Mouse (Mus musculus): ENCODE data around the gene Fto. TPM values are rescaled to one million over a fixed set of nuclear protein-coding genes. Genes with fewer than 3 reads are reported as not detected.
A peak's percentile ranks its signal among the peaks of the same experiment; 100 is the strongest.

Gene Fto
- polyA plus RNA-seq, 1 experiment from 2014 or later, result 89.0 TPM

- peak overlapping the region; percentile 66; the same call in 1 of the 2 replicates for H3K27ac ChIP-seq (ENCODE audit: low read length)
- H3K4me2 ChIP-seq (replicated peaks; ENCODE audit: low read depth, low read length), result no peak overlapping the region
- H3K9me3 ChIP-seq (ENCODE audit: low read length), result no peaks in the 10 kb centered on the region
- ATAC-seq (ENCODE audit: low FRiP score, low TSS enrichment), result peak; percentile 10; the same call in 1 of the 2 replicates
- peaks cover 39% of the 10 kb centered on the region for H3K4me1 ChIP-seq (ENCODE audit: insufficient read depth, low read length)
- 18% methylated on average over 7 of the region's 7 CpGs for whole genome bisulfite sequencing
- H3K4me3 ChIP-seq (ENCODE audit: low read length), result no peak overlapping the region
- H3K36me3 ChIP-seq (ENCODE audit: insufficient read depth, low read length), result no peaks in the 10 kb centered on the region
- no peaks in the 10 kb centered on the region for H3K27me3 ChIP-seq (ENCODE audit: insufficient read depth, low read length)
- no peak overlapping the region; the same call in 1 of the 2 replicates for H3K9ac ChIP-seq (replicated peaks; ENCODE audit: low read length)
Measured at GRCm38 (mm10) chr8:91516422-91516821, 203.1 kb downstream of the Fto start.

GRCm38 (mm10) chr8:91518085-91518484, 204.8 kb downstream of the Fto start:
- Histone ChIP-seq H3K27me3 (ENCODE audit: insufficient read depth, low read length) (no peaks in the 10 kb centered on the region), H3K27ac (ENCODE audit: low read length) (peak overlapping the region; percentile 32; the same call in 1 of the 2 replicates), H3K9me3 (ENCODE audit: low read length) (no peaks in the 10 kb centered on the region), H3K9ac (replicated peaks; ENCODE audit: low read length) (no peak overlapping the region), H3K4me1 (ENCODE audit: insufficient read depth, low read length) (peaks cover 52% of the 10 kb centered on the region), H3K4me3 (ENCODE audit: low read length) (no peak overlapping the region), H3K36me3 (ENCODE audit: insufficient read depth, low read length) (no peaks in the 10 kb centered on the region), H3K4me2 (replicated peaks; ENCODE audit: low read depth, low read length) (no peak overlapping the region)
- 34% methylated on average over 6 of the region's 6 CpGs for WGBS
- ATAC-seq (ENCODE audit: low FRiP score, low TSS enrichment), result no peak

DNA sequence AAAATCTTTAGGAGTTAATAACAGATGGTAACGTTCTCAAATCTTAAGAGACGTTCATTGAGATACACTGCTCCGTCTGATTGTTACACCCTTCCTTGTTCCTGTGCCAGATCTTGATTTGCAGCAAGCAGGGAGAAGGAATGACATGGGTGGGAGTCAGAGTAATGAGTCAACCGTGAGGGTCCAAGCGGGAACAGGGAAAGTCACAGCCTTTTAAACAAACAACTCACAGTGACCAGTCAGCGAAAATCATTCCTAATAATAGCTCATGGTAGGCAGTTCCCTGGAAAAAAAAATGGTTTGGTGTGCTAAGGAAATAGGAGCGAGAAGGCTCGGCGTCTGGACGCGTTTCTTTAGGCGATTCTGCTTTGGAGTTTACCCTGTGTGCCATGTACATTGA, 208.9 kb downstream of the Fto start:
- Histone ChIP-seq H3K27ac (ENCODE audit: low read length) (no peak overlapping the region), H3K4me2 (replicated peaks; ENCODE audit: low read depth, low read length) (no peak overlapping the region), H3K9ac (replicated peaks; ENCODE audit: low read length) (0 out of 2 replicates have a peak overlapping the region, but pooled peaks have one; percentile 20), H3K36me3 (ENCODE audit: insufficient read depth, low read length) (no peaks in the 10 kb centered on the region), H3K27me3 (ENCODE audit: insufficient read depth, low read length) (no peaks in the 10 kb centered on the region), H3K4me1 (ENCODE audit: insufficient read depth, low read length) (peaks cover 63% of the 10 kb centered on the region), H3K4me3 (ENCODE audit: low read length) (no peak overlapping the region), H3K9me3 (ENCODE audit: low read length) (no peaks in the 10 kb centered on the region)
- ATAC-seq (ENCODE audit: low FRiP score, low TSS enrichment), result peak; percentile 17; the same call in 1 of the 2 replicates
- WGBS, result 36% methylated on average over 12 of the region's 12 CpGs

DNA sequence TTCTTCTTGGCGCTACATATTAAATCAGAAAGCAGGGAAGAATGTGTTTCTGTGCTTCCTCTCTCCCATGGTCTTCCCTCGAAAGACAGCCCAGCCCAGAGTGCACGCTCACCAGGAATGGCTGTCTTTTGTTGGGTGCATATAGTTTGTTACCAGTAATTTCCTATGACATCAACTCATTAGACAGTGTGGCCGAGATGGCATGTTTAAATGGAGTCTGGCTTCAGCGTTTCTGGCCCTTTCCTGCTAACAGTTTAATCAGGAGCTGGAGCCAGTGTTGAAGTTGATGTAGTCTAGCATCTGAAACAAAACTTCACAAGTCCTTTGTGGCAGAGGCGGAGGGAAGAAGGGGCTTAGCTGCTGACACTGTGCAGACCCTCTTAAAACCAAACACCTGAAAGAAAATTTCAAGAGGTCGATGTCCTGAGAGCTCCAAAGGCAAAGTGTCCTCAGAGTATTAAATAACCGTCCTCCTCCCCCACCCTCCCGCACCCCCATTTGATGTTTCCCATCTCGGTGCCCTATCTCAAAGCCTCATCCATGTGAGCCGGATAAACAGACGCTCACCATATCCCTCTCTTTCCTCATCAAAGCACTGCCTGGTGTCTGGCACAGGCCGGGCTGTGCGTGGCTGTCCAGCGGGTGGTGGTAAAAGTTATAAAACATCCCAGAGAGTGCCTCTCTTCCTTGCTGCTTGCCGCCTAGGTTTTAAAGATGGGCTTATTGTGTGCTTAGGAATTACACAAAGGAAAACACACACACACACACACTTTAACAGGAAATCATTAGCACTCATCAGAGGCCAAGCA, 210.9 kb downstream of the Fto start:
- no peaks in the 10 kb centered on the region for H3K36me3 ChIP-seq (ENCODE audit: insufficient read depth, low read length)
- H3K4me3 ChIP-seq (ENCODE audit: low read length), result no peak overlapping the region
- ATAC-seq (ENCODE audit: low FRiP score, low TSS enrichment), result no peak
- no peak overlapping the region for H3K4me2 ChIP-seq (replicated peaks; ENCODE audit: low read depth, low read length)
- H3K9ac ChIP-seq (replicated peaks; ENCODE audit: low read length), result no peak overlapping the region
- H3K4me1 ChIP-seq (ENCODE audit: insufficient read depth, low read length), result peaks cover 46% of the 10 kb centered on the region
- H3K27ac ChIP-seq (ENCODE audit: low read length), result no peak overlapping the region
- H3K27me3 ChIP-seq (ENCODE audit: insufficient read depth, low read length), result no peaks in the 10 kb centered on the region
- H3K9me3 ChIP-seq (ENCODE audit: low read length), result no peaks in the 10 kb centered on the region
- 53% methylated on average over 16 of the region's 16 CpGs for WGBS

DNA sequence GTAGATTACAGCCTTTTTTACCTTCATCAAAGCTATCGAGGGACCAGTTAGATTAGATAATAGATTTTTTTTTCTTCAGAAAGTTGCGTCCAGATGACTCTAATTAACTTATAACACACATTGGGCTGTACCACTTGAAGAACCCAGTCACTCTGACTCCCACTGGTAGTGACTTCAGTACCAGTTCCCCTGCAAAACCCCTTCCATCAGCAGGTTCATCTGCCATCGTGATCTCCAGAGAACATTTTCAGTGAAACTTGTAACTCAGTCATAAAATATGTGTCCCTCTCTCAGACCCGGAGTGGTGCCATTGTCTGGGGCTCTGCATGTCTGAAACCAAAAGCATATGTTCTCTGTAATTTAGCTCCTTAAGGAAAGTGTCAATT, 211.5 kb downstream of the Fto start:
- Histone ChIP-seq H3K27ac (ENCODE audit: low read length) (no peak overlapping the region), H3K9ac (replicated peaks; ENCODE audit: low read length) (no peak overlapping the region), H3K4me1 (ENCODE audit: insufficient read depth, low read length) (peaks cover 46% of the 10 kb centered on the region), H3K9me3 (ENCODE audit: low read length) (no peaks in the 10 kb centered on the region), H3K27me3 (ENCODE audit: insufficient read depth, low read length) (no peaks in the 10 kb centered on the region), H3K4me2 (replicated peaks; ENCODE audit: low read depth, low read length) (no peak overlapping the region), H3K36me3 (ENCODE audit: insufficient read depth, low read length) (no peaks in the 10 kb centered on the region), H3K4me3 (ENCODE audit: low read length) (no peak overlapping the region)
- 34% methylated on average over 4 of the region's 4 CpGs for WGBS
- ATAC-seq (ENCODE audit: low FRiP score, low TSS enrichment), result no peak

DNA sequence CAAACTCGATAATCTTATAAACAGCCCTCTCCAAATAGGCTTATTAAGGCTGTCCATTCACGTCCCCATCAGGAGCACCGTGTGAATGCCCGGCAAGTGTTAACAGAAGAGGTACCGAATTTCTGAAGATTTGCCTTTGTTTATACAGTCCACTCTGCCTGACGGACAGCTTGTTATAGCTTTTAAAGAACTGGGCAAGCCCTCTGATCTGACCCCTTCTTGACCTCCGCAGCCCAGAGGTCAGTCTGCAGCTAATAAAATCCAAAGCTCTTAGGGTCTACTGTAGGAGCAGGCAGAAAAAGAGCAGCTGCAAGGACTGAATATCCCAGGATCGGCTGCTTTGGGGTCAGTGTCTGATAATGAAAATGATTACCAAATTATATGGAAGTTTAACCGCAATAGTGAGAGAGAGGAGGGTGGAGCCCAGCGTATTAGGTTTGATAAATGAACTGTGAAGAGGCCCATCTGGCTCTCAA, 212.1 kb downstream of the Fto start:
- Histone ChIP-seq H3K4me3 (ENCODE audit: low read length) (no peak overlapping the region), H3K4me1 (ENCODE audit: insufficient read depth, low read length) (peaks cover 46% of the 10 kb centered on the region), H3K36me3 (ENCODE audit: insufficient read depth, low read length) (no peaks in the 10 kb centered on the region), H3K9me3 (ENCODE audit: low read length) (no peaks in the 10 kb centered on the region), H3K9ac (replicated peaks; ENCODE audit: low read length) (no peak overlapping the region), H3K27me3 (ENCODE audit: insufficient read depth, low read length) (no peaks in the 10 kb centered on the region), H3K4me2 (replicated peaks; ENCODE audit: low read depth, low read length) (no peak overlapping the region), H3K27ac (ENCODE audit: low read length) (no peak overlapping the region)
- 17% methylated on average over 10 of the region's 10 CpGs for WGBS
- ATAC-seq (ENCODE audit: low FRiP score, low TSS enrichment), result 0 out of 2 replicates have a peak, but pooled peaks have one; percentile 20

GRCm38 (mm10) chr8:91528967-91529366, 215.6 kb downstream of the Fto start:
- H3K4me3 ChIP-seq (ENCODE audit: low read length), result no peak overlapping the region
- H3K9me3 ChIP-seq (ENCODE audit: low read length), result no peaks in the 10 kb centered on the region
- no peak for ATAC-seq (ENCODE audit: low FRiP score, low TSS enrichment)
- no peak overlapping the region for H3K4me2 ChIP-seq (replicated peaks; ENCODE audit: low read depth, low read length)
- no peaks in the 10 kb centered on the region for H3K27me3 ChIP-seq (ENCODE audit: insufficient read depth, low read length)
- H3K36me3 ChIP-seq (ENCODE audit: insufficient read depth, low read length), result no peaks in the 10 kb centered on the region
- H3K4me1 ChIP-seq (ENCODE audit: insufficient read depth, low read length), result peaks cover 39% of the 10 kb centered on the region
- no peak overlapping the region for H3K27ac ChIP-seq (ENCODE audit: low read length)
- H3K9ac ChIP-seq (replicated peaks; ENCODE audit: low read length), result no peak overlapping the region
- WGBS, result 38% methylated on average over 2 of the region's 2 CpGs

DNA sequence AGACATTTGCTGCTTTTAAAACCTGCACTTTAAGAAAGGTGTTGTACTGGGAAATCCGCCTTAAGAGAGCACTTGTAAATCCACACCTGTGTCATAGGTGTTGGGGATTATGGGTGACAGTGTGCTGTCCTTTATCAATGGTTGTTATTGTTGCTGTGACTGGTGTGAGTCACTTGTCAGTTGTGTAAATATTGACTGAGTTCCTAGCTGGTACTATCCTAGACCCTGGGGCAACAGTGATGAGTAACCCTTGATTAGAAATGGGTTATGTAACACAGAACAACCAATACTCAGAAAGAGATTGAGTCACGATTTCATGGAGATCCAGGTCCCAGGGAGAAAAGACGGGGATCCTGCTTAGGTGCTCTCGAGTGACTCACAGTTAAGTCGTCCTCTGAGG, 216.4 kb downstream of the Fto start:
- H3K9me3 ChIP-seq (ENCODE audit: low read length), result no peaks in the 10 kb centered on the region
- H3K4me1 ChIP-seq (ENCODE audit: insufficient read depth, low read length), result peaks cover 33% of the 10 kb centered on the region
- H3K4me3 ChIP-seq (ENCODE audit: low read length), result no peak overlapping the region
- H3K4me2 ChIP-seq (replicated peaks; ENCODE audit: low read depth, low read length), result no peak overlapping the region
- 91% methylated on average over 5 of the region's 5 CpGs for WGBS
- H3K27ac ChIP-seq (ENCODE audit: low read length), result no peak overlapping the region
- 0 out of 2 replicates have a peak, but pooled peaks cover 2% of the 10 kb centered on the region for H3K27me3 ChIP-seq (ENCODE audit: insufficient read depth, low read length)
- no peaks in the 10 kb centered on the region for H3K36me3 ChIP-seq (ENCODE audit: insufficient read depth, low read length)
- ATAC-seq (ENCODE audit: low FRiP score, low TSS enrichment), result no peak
- H3K9ac ChIP-seq (replicated peaks; ENCODE audit: low read length), result no peak overlapping the region

- Histone ChIP-seq H3K36me3 (ENCODE audit: insufficient read depth, low read length) (no peaks in the 10 kb centered on the region), H3K9ac (replicated peaks; ENCODE audit: low read length) (no peak overlapping the region), H3K4me3 (ENCODE audit: low read length) (no peak overlapping the region), H3K27me3 (ENCODE audit: insufficient read depth, low read length) (0 out of 2 replicates have a peak, but pooled peaks cover 2% of the 10 kb centered on the region), H3K4me2 (replicated peaks; ENCODE audit: low read depth, low read length) (no peak overlapping the region), H3K4me1 (ENCODE audit: insufficient read depth, low read length) (peaks cover 24% of the 10 kb centered on the region), H3K27ac (ENCODE audit: low read length) (no peak overlapping the region), H3K9me3 (ENCODE audit: low read length) (no peaks in the 10 kb centered on the region)
- no peak for ATAC-seq (ENCODE audit: low FRiP score, low TSS enrichment)
- WGBS, result 81% methylated on average over 8 of the region's 8 CpGs
Measured at GRCm38 (mm10) chr8:91530656-91531055, 217.3 kb downstream of the Fto start.

DNA sequence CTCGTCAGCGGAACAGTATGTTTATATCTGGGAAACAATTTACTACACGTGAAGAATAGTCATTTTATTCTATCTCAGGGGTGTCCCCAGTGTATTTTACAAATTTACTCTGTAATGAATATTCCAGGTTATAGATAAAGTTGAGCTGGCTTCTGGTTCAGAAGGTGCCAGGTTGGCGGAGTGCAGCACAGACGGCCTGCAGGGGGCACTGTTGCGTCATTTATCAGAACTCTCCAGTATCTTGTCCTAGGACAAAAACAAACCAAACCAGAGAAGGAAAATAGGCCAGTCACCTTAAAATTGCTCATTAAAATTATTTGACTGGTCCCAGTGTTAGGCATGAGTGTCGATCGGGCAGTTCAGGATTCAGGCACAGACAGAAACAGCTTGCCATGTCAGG, 218.6 kb downstream of the Fto start:
- H3K9ac ChIP-seq (replicated peaks; ENCODE audit: low read length), result no peak overlapping the region
- no peak overlapping the region for H3K4me3 ChIP-seq (ENCODE audit: low read length)
- no peak overlapping the region for H3K27ac ChIP-seq (ENCODE audit: low read length)
- ATAC-seq (ENCODE audit: low FRiP score, low TSS enrichment), result no peak
- WGBS, result 26% methylated on average over 8 of the region's 8 CpGs
- H3K4me1 ChIP-seq (ENCODE audit: insufficient read depth, low read length), result peaks cover 12% of the 10 kb centered on the region
- H3K4me2 ChIP-seq (replicated peaks; ENCODE audit: low read depth, low read length), result no peak overlapping the region
- no peaks in the 10 kb centered on the region for H3K36me3 ChIP-seq (ENCODE audit: insufficient read depth, low read length)
- H3K9me3 ChIP-seq (ENCODE audit: low read length), result no peaks in the 10 kb centered on the region
- 0 out of 2 replicates have a peak, but pooled peaks cover 2% of the 10 kb centered on the region for H3K27me3 ChIP-seq (ENCODE audit: insufficient read depth, low read length)

Measured in kidney, embryonic 16.5 days (tissue).